Mouse (Mus musculus): Measurements from ENCODE around the gene Ssx2ip. TPM values are rescaled to one million over a fixed set of nuclear protein-coding genes. Genes with fewer than 3 reads are reported as not detected.

The Ssx2ip gene
- total RNA-seq, 2 experiments from 2014 or later: 25.2 to 28.8 TPM

DNA sequence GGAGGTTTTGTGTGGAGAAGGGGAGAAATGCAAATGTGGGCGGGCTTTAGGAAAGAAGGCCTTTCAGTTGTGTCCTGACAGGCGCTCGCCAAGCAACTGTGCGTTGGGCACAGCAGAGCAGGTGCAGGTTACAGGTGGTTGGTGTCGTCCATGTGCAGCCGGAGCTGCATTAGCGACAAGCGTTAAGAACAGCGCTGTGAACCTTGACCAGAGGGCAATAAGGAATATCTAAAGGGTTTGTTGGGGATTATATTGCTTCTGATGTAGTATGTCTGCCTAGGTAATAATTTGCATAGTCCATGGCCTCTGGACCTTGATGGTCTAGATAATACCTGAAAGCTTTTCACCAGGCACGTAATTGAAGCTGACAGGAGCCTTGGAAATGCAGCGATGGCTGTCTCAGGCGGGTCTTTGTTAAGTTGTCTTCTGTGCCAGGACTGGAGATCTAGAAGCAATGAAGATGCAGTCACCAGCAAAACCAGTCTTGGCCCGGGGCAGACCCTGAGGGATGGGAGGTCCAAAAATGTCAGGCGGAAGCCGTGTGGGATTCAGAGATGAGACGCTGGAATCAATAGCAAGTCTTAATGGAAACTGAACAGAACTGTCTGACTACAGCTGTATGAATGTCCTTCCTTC is 2.8 kb downstream of the Ssx2ip start:
- TF ChIP-seq CTCF (IDR thresholded peaks at IDR 0.05): no peak
- Histone ChIP-seq H3K4me3 (no peak overlapping the region), H3K27ac (no peak overlapping the region)
- DNase-seq: no peak
- intact Hi-C loops (cut with DNase I): no loop called here

DNA sequence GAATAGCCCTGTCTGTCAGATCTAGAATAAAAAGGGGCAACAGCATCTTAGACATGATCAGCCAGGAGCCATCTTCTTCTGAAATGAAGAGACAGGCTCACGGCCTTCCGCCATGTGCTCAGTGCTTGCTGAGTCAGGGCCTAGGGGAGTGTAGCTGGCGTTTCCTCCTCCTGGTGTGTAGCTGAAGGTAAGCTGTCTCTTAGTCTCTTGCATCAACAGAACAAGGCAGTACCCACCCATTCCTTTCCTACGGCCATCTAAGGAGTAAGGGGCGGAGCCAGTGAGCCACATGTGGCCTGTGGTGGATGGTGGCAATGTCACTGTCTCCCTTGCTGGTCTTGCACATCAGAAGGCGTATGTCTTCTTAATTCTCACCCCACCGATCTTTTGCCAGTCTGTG is 5.7 kb downstream of the Ssx2ip start:
- no peak for TF ChIP-seq CTCF (IDR thresholded peaks at IDR 0.05)
- Histone ChIP-seq H3K27ac (no peak overlapping the region), H3K4me3 (no peak overlapping the region)
- intact Hi-C loops (cut with DNase I): no loop called here
- no peak for DNase-seq

DNA sequence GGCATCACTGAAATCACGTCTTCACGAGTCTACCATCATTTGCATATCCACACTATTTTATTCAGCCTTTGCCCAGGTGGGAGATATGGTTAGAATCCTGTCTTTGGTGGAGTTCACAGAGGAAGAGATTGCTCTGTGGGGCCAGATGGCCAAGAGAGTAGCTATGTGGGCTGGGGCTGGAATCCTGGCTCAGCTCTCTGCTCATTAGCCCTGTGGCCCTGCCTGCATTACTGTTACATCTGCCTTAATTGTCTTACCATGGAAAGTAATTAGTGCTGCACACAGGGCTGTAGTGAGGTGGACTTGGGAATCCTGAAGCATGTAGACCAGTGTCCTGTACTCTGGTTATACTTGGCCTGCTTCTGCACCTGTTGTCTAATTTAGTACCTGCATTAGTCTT is 7.6 kb downstream of the Ssx2ip start:
- DNase-seq: no peak
- intact Hi-C loops (cut with DNase I): no loop called here
- no peak overlapping the region for H3K27ac ChIP-seq
- no peak for TF ChIP-seq CTCF (IDR thresholded peaks at IDR 0.05)
- H3K4me3 ChIP-seq: no peak overlapping the region

DNA sequence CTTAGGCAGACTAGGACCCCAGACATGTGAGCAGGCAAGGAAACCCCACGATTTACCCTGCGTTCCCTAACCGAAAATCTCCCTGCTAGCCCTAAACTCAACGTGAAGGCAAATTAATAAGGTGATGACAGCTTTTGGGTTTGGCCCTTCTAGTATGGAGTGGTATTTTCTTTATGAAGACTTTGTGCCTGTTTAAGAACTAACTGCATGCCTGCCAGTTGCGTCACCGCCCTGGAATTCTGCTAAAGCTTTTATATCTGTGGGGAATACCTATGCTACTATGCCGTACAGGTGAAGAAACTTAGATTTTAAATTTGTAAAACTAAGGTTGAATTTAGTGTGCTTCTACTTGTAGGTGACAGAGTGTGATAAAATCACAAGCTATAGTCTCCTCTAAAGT is 8.0 kb downstream of the Ssx2ip start:
- intact Hi-C loops (cut with DNase I): no loop called here
- TF ChIP-seq CTCF (IDR thresholded peaks at IDR 0.05): no peak
- DNase-seq: no peak
- no peak overlapping the region for H3K27ac ChIP-seq
- no peak overlapping the region for H3K4me3 ChIP-seq

DNA sequence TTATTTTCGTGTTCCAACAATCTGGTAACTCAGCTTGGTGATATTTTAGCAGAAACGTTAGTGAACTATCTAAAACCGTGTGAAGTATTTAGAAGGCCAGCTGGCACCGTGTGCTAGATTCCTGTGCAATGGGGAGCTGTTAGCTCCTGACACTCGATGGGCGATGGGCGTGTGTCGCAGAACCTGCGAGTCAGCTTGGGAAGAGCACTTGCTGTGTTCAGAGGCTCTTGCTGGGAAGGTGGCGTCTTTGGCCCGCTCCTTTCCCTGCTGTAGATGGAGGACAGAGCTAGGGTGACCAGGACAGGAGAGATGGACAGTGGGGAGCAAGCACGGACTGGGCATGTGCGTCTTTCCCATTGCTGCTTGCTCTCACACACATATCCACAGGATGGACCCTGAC is 8.6 kb downstream of the Ssx2ip start:
- no peak overlapping the region for H3K27ac ChIP-seq
- H3K4me3 ChIP-seq: no peak overlapping the region
- no peak for TF ChIP-seq CTCF (IDR thresholded peaks at IDR 0.05)
- intact Hi-C loops (cut with DNase I): no loop called here
- DNase-seq: no peak

DNA sequence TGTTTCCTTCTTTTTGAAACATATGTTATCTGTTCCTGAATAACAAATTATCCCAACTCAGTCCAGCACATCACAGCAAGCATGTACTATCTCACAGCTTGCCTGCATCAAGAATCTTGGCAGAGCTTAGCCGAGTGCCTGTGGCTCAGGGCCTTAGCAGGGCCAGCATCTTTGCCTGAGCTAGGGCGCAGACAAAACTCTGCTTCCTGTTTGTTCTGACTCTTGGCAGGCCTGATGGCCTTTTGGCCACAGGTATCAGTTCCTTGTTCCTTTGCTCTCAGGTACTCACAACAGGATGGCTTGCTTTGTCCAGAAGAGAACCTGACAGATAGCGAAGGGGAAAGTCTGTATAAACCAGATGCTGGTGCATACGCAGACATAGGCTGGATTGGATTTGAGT is 9.6 kb downstream of the Ssx2ip start:
- intact Hi-C loops (cut with DNase I): no loop called here
- no peak overlapping the region for H3K27ac ChIP-seq
- no peak for TF ChIP-seq CTCF (IDR thresholded peaks at IDR 0.05)
- H3K4me3 ChIP-seq: no peak overlapping the region
- DNase-seq: no peak

DNA sequence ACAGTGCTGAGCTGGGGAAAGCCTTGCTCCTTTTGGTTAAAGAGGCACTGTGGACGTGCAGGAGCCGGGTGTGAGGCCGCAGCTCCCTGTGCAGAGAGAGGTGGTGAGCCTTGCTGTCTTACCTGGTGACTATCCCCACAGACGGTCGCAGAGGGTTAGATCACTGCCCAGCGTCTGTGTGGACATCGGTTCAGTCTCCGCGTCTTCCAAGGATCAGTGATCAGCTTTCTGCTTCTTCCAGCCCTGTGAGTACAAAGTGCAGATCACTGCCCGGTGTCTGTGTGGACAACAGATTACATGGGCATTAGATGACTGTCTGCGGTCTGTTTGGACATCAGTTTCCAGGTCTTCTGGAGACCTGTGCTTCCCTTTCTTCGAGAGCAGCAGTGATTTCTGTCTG is 10.1 kb downstream of the Ssx2ip start:
- no peak for DNase-seq

DNA sequence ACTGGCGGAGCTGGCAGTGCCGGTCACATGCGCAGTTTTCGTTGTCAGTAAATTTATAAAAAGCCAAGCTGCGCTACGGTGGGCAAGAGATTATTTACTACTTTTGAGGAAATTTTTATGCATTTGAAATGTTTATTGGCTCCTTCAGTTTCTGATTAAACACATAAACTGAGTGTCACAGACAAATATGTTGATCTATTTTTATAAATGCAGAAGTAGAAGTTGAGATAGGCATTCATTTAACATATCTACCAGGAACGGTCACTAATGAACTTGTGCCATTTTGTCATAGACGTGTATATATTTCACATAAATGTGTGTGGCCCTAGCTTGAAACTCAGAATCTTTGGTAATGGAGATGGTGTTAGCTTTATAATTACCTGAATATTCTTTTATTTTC is 13.4 kb downstream of the Ssx2ip start:
- Histone ChIP-seq H3K4me3 (no peak overlapping the region), H3K27ac (no peak overlapping the region)
- intact Hi-C loops (cut with DNase I): no loop called here
- TF ChIP-seq CTCF (IDR thresholded peaks at IDR 0.05): no peak
- DNase-seq: no peak

More for the DNA sequence above, 10.1 kb downstream of the Ssx2ip start:
- no peak overlapping the region for H3K4me3 ChIP-seq
- no peak overlapping the region for H3K27ac ChIP-seq
- TF ChIP-seq CTCF (IDR thresholded peaks at IDR 0.05): no peak
- intact Hi-C loops (cut with DNase I): no loop called here

DNA sequence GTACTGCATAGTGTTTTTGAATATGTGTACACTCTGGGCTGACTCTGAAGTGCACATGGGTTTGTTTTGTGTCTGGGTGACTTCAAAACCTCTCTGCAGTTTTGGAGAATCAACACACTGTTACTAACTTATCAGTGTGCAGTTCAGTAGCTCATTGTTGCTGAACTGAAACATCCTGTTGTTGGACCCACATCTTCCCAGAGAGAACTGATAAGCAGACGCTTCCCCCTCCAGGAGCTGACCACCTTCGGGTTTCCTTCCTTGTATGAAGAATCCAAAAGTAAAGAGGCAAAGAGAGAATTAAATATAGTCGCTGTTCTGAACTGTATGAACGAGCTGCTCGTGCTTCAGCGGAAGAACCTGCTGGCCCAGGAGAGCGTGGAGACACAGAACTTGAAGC is 14.5 kb downstream of the Ssx2ip start:
- Histone ChIP-seq H3K4me3 (no peak overlapping the region), H3K27ac (no peak overlapping the region)
- intact Hi-C loops (cut with DNase I): no loop called here
- no peak for TF ChIP-seq CTCF (IDR thresholded peaks at IDR 0.05)
- DNase-seq: no peak

DNA sequence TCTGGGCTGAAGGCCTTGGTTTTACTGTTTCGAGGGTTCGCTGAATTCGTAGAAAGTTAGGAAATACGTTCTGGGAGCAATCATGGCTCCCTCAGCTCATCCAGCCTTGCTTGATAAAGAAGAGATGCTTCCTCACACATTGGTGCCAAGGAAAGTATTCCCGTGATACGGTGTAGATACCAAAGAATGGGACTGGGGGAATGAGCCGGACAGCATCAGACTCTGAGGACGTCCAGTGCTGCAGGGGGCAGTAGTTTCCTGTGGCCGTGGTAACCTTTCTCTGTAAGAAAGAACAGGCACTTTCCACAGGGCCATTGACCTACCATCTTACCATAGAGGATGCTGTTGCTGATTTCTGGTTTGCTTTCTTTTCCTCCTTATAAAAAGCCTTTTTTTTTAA is 15.1 kb downstream of the Ssx2ip start:
- no peak for DNase-seq
- TF ChIP-seq CTCF (IDR thresholded peaks at IDR 0.05): no peak
- no peak overlapping the region for H3K27ac ChIP-seq
- intact Hi-C loops (cut with DNase I): no loop called here
- H3K4me3 ChIP-seq: no peak overlapping the region

DNA sequence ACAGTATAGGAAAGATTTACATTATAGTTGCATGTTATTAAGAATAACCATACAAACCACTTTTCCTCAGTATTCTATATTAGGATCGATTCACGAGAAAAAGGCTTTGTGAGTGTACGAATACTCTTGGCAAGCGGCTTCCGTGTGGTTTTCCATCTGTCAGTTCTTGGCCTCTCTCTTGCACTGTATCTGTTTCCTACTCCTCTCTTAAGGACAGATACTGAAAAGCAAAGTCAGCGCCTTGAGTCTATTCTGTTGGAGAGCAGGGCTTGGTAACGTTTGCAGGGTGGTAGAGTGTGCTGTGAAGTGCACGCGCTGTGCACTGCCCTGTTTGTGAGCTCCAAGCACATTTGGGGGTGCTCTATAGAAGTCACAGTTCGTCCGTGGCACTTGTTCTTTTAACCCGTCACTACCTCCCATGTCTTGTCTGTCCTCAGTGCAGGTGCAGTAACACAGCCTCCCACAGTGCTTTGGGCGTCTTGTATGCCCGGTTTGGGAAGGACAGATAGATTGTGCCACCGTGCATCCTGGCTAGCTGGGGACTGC is 15.6 kb downstream of the Ssx2ip start:
- intact Hi-C loops (cut with DNase I): no loop called here
- no peak overlapping the region for H3K4me3 ChIP-seq

DNA sequence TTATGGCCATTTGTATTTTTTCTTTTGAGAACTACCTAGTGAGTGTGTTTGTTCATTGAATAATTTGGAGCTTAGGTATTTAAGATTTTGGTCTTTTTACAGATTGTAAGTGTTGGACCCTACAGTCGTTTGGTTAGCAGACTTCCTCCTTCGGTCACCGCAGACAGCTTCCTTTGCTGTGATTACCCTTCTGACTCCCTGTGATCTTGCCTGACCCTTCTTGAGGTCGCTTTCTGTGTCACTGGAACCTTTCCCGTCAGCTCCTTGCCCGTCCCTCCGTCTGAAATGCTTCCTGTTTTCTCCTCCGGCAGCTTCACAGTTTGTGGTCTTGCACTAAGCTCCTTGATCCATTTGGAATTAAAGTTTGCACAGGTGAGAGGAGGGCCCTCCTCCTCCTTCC is 17.3 kb downstream of the Ssx2ip start:
- intact Hi-C loops (cut with DNase I): no loop called here
- Histone ChIP-seq H3K27ac (no peak overlapping the region), H3K4me3 (no peak overlapping the region)
- no peak for DNase-seq
- no peak for TF ChIP-seq CTCF (IDR thresholded peaks at IDR 0.05)

More for the DNA sequence above, 15.6 kb downstream of the Ssx2ip start:
- no peak overlapping the region for H3K27ac ChIP-seq
- no peak for DNase-seq
- no peak for TF ChIP-seq CTCF (IDR thresholded peaks at IDR 0.05)

DNA sequence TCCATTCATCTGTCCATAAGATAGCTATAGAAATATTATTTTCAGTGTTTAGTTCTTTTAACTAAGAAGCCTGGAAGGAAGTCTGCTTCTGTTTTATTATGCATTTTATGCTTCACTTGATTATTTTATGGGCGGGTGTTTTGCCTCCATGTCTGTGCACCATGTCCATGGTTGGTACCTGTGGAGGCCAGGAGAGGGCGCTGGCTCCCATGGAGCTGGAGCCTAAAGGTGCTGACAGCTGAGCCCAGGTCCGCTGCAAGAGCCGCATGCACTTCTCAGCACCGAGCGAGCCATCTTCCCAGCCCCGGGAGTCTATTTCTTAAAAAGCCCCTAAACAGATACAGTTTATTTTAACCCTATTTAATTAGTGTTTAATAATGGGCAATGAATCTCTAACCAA is 19.3 kb downstream of the Ssx2ip start:
- peak; percentile 31 for TF ChIP-seq CTCF (IDR thresholded peaks at IDR 0.05)
- Histone ChIP-seq H3K27ac (no peak overlapping the region), H3K4me3 (no peak overlapping the region)
- intact Hi-C loops (cut with DNase I): no loop called here
- no peak for DNase-seq

DNA sequence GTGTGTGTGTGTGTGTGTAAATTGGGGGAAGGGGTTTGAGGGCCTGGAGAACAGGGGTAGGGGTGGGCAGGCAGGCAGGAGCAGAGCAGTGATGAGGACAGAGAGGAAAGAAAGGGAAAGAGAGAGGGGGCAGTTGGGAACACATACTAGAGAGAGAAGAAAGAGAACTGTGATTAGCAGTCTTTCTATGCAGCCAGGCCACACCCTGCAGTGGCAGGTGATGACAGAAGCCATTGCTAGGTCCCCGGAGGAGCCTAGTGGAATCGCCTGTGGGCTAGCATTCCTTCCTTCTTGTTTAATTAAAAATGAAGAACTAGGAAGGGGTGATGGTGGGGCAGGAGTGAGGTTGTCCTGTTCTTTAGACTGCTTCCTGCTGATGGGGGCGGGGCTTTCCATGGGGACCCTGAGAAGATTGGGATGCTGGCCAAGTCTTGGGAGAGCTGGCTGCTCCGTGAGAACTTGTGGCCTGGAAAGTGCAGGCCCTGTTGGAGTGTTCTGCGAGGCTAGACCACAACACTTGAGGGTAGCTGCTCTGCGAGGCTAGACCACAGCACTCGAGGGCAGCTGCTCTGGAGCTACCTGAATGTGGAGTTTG is 20.0 kb downstream of the Ssx2ip start:
- DNase-seq: no peak
- intact Hi-C loops (cut with DNase I): no loop called here
- H3K4me3 ChIP-seq: no peak overlapping the region
- no peak overlapping the region for H3K27ac ChIP-seq
- TF ChIP-seq CTCF (IDR thresholded peaks at IDR 0.05): no peak
